Mouse (Mus musculus) bone marrow macrophage, adult 2 months (primary cell): ENCODE results near the gene Col6a3.

Experiments used
- CTCF ChIP-seq: IDR thresholded peaks from 2 replicates; pipeline ENCODE4 v1.5.1; 2012; ENCODE audit warnings: low read depth, mild to moderate bottlenecking, low read length, moderate library complexity
- POLR2A ChIP-seq: IDR thresholded peaks from 2 replicates; pipeline ENCODE4 v1.6.1; 2012; ENCODE audit warnings: mild to moderate bottlenecking, low read depth, low read length, borderline replicate concordance

GRCm38 (mm10) chr1:90801067-90801466 lies 42.7 kb downstream of the Col6a3 start:
- no peak for TF ChIP-seq CTCF
- no peak for TF ChIP-seq POLR2A
